39 mouse cellular contexts compared by ENCODE assay signal in genomic region chr17:36462234-36462633, GRCm38 (mm10). TPM values are rescaled to one million over a fixed set of nuclear protein-coding genes. Genes with fewer than 3 reads are reported as not detected.
"Had no signal": no experiment of that assay in that cellular context is flagged by ENCODE, and none has a peak within 500 bp of the region (broad histone marks: within the 10 kb centered on the region; RNA-seq: fewer than 3 reads in every experiment).

TSS of gene H2-M10.4 (minus strand) at chr17:36462334.

- H3K36me3 ChIP-seq: embryonic facial prominence, embryonic 10.5 days; embryonic facial prominence, embryonic 12.5 days; embryonic facial prominence, embryonic 13.5 days; embryonic facial prominence, embryonic 15.5 days; forebrain, embryonic 10.5 days; forebrain, embryonic 12.5 days; forebrain, embryonic 15.5 days had no signal

- H3K9me3 ChIP-seq: embryonic facial prominence, embryonic 10.5 days; embryonic facial prominence, embryonic 12.5 days; embryonic facial prominence, embryonic 13.5 days; embryonic facial prominence, embryonic 15.5 days; forebrain, embryonic 10.5 days; forebrain, embryonic 12.5 days; forebrain, embryonic 13.5 days; forebrain, embryonic 15.5 days had no signal

- H3K4me1 ChIP-seq: embryonic facial prominence, embryonic 10.5 days; embryonic facial prominence, embryonic 12.5 days; embryonic facial prominence, embryonic 13.5 days; embryonic facial prominence, embryonic 15.5 days; forebrain, embryonic 10.5 days; forebrain, embryonic 12.5 days; forebrain, embryonic 13.5 days; forebrain, embryonic 15.5 days had no signal

- H3K27ac ChIP-seq: embryonic facial prominence, embryonic 10.5 days; embryonic facial prominence, embryonic 12.5 days; embryonic facial prominence, embryonic 13.5 days; embryonic facial prominence, embryonic 15.5 days; forebrain, embryonic 10.5 days; forebrain, embryonic 12.5 days; forebrain, embryonic 13.5 days; forebrain, embryonic 15.5 days; gastrocnemius, adult 2 months; heart, adult 2 months had no signal

- H3K27me3 ChIP-seq: embryonic facial prominence, embryonic 12.5 days; embryonic facial prominence, embryonic 13.5 days; embryonic facial prominence, embryonic 15.5 days; forebrain, embryonic 12.5 days; forebrain, embryonic 13.5 days; forebrain, embryonic 15.5 days had no signal

- H3K4me3 ChIP-seq: embryonic facial prominence, embryonic 10.5 days; embryonic facial prominence, embryonic 12.5 days; embryonic facial prominence, embryonic 13.5 days; embryonic facial prominence, embryonic 15.5 days; erythroblast, embryonic 14.5 days; forebrain, embryonic 10.5 days; forebrain, embryonic 12.5 days; forebrain, embryonic 13.5 days; forebrain, embryonic 15.5 days; gastrocnemius, adult 2 months; heart, adult 2 months had no signal

- DNase-seq: cerebellum, adult 2 months; cerebellum, adult 8-10 months; cerebellum, adult 9-10 months; cerebellum, adult 9-11 months; cerebellum, postnatal 10 days; cerebellum, postnatal 14 days; cerebellum, postnatal 25 days; cerebellum, postnatal 36 days; embryo, embryonic 11 days; forebrain, postnatal 0 days; gastrocnemius, adult 2 months; gastrocnemius, postnatal 10 days; gastrocnemius, postnatal 14 days; gastrocnemius, postnatal 25 days; gastrocnemius, postnatal 36 days; heart, adult 18-20 months; heart, adult 2 months had no signal

RNA-seq across cellular contexts. Expression of gene H2-M10.4, which starts in this region (rescaled TPM):
- total RNA-seq: common myeloid progenitor, adult 5-6 weeks; forebrain, postnatal 0 days; gastrocnemius, adult 18-20 months; gastrocnemius, adult 2 months; gastrocnemius, adult 8-10 months; gastrocnemius, postnatal 10 days; gastrocnemius, postnatal 14 days; gastrocnemius, postnatal 25 days; gastrocnemius, postnatal 36 days; gastrocnemius, postnatal 4 days; granulocyte monocyte progenitor cell, adult 5-6 weeks; heart, adult 18-20 months; heart, adult 2 months had no signal
- polyA plus RNA-seq: cerebellum, adult 2 months; cortical plate, adult 2 months; embryonic facial prominence, embryonic 10.5 days; embryonic facial prominence, embryonic 11.5 days; embryonic facial prominence, embryonic 12.5 days; embryonic facial prominence, embryonic 13.5 days; embryonic facial prominence, embryonic 14.5 days; embryonic facial prominence, embryonic 15.5 days; erythroblast, embryonic 14.5 days; forebrain, embryonic 10.5 days; forebrain, embryonic 11.5 days; forebrain, embryonic 12.5 days; forebrain, embryonic 13.5 days; forebrain, embryonic 14.5 days; forebrain, embryonic 15.5 days; forebrain, embryonic 16.5 days; forebrain, postnatal 0 days; frontal cortex, adult 2 months; gonadal fat pad, adult 2 months; heart, adult 2 months had no signal
